In genomic region chr9:67735426-67735825, GRCm38 (mm10) we compare ENCODE assay signal across 8 mouse cellular contexts. TPM values are rescaled to one million over a fixed set of nuclear protein-coding genes. Genes with fewer than 3 reads are reported as not detected.
DNase-seq lines count a peak whose midpoint lies in the region; ATAC-seq and TF ChIP-seq lines count a peak whose summit lies in the region.

No protein-coding gene starts in this region.

- H3K79me2 ChIP-seq in heart, adult 2 months (replicated peaks; ENCODE audit: control insufficient read depth, insufficient read depth, low read length), result no peaks in the 10 kb centered on the region

- WGBS in heart, adult 2 months, result 27% methylated on average over 11 of the region's 11 CpGs
- 48% methylated on average over 11 of the region's 11 CpGs for WGBS in heart, embryonic 11.5 days (ENCODE audit: insufficient replicate concordance)

- H3K36me3 ChIP-seq in heart, adult 2 months (ENCODE audit: control insufficient read depth, insufficient read depth, low read length), result no peaks in the 10 kb centered on the region
- H3K36me3 ChIP-seq in heart, embryonic 11.5 days (ENCODE audit: control insufficient read depth, insufficient read depth, low read length), result no peaks in the 10 kb centered on the region

- TF ChIP-seq EP300 in heart, adult 2 months (IDR thresholded peaks at IDR 0.05; ENCODE audit: insufficient read depth, low read depth, low read length), result no peak

- no peak overlapping the region for H3K27ac ChIP-seq in heart, adult 2 months
- no peak overlapping the region for H3K27ac ChIP-seq in heart, embryonic 11.5 days (ENCODE audit: low read depth, low read length)

- no peaks in the 10 kb centered on the region for H3K27me3 ChIP-seq in heart, adult 2 months (ENCODE audit: control insufficient read depth, insufficient read depth, low read length)
- H3K27me3 ChIP-seq in heart, embryonic 11.5 days (ENCODE audit: control insufficient read depth, insufficient read depth, low read length), result 0 out of 2 replicates have a peak, but pooled peaks cover 2% of the 10 kb centered on the region

- TF ChIP-seq POLR2A in heart, adult 2 months (IDR thresholded peaks at IDR 0.05; ENCODE audit: insufficient read depth, low read depth, low read length), result no peak

- intact Hi-C loops in heart, adult 2 months (cut with DNase I), result no loop called here
- intact Hi-C loops in heart, postnatal 10 days (cut with DNase I), result no loop called here

- ATAC-seq in heart, embryonic 11.5 days (replicated peaks; ENCODE audit: insufficient number of reproducible peaks, low FRiP score, low TSS enrichment), result no peak

- DNase-seq in heart, adult 2 months, result peak; percentile 22 to 24
- DNase-seq in thymus, postnatal 4 days, result peak; percentile 38
- DNase-seq in thymus, postnatal 25 days, result no peak
- peak; percentile 66 to 75 for DNase-seq in cerebellum, postnatal 10 days
- DNase-seq in heart, postnatal 10 days, result peak; percentile 50 to 69
- peak; percentile 53 for DNase-seq in lung, postnatal 25 days (ENCODE audit: low spot score)
- DNase-seq in urinary bladder, adult 18-20 months (ENCODE audit: low spot score in 2 of 2), result no peak

- H3K4me2 ChIP-seq in heart, embryonic 11.5 days, result no peak overlapping the region

- H3K4me1 ChIP-seq in heart, adult 2 months (ENCODE audit: control insufficient read depth, insufficient read depth, low read length), result no peaks in the 10 kb centered on the region
- H3K4me1 ChIP-seq in heart, embryonic 11.5 days (ENCODE audit: control insufficient read depth, insufficient read depth, low read length), result no peaks in the 10 kb centered on the region

- H3K4me3 ChIP-seq in heart, adult 2 months, result no peak overlapping the region
- no peak overlapping the region for H3K4me3 ChIP-seq in heart, embryonic 11.5 days (ENCODE audit: low read depth, low read length)

- peak; percentile 69 for TF ChIP-seq CTCF in heart, adult 2 months (IDR thresholded peaks at IDR 0.05)

- H3K9ac ChIP-seq in heart, adult 2 months (ENCODE audit: low read depth, low read length), result no peak overlapping the region
- no peak overlapping the region for H3K9ac ChIP-seq in heart, embryonic 11.5 days (ENCODE audit: low read depth, low read length)

- no peaks in the 10 kb centered on the region for H3K9me3 ChIP-seq in heart, embryonic 11.5 days (replicated peaks; ENCODE audit: control insufficient read depth, low read length)

RNA-seq across cellular contexts. Expression of gene C2cd4b, which starts 23.8 kb away (rescaled TPM):
- 1 to 10 TPM in 1 of 2 experiments, under 1 TPM in 1; 0.73 to 1.5 TPM for total RNA-seq in heart, adult 2 months (2021)
- 0.53 and 1.0 TPM in 2 replicates for polyA plus RNA-seq in heart, adult 2 months (2012; rRNA removed)
- 2.0 and 2.6 TPM in 2 replicates for polyA plus RNA-seq in heart, embryonic 11.5 days (2014; fragmentation: Nextera tagmentation; extraction: Ambion mirVana)
- total RNA-seq in heart, postnatal 10 days (2021), result 1 to 10 TPM; 1.7 to 2.6 TPM

Comparison
In these comparisons a context has a peak if more than half of its experiments do, and no peak if none do; other contexts are left out.
1. DNase-seq: peak in heart, adult 2 months (2 of 2), thymus, postnatal 4 days (single experiment), cerebellum, postnatal 10 days (2 of 2), heart, postnatal 10 days (2 of 2) and lung, postnatal 25 days (single experiment); none in thymus, postnatal 25 days (single experiment) and urinary bladder, adult 18-20 months (0 of 2).